Mouse (Mus musculus) G1E (cell line): Measurements from ENCODE around the gene Wdr5. TPM values are rescaled to one million over a fixed set of nuclear protein-coding genes. Genes with fewer than 3 reads are reported as not detected.

Experiments
- ATAC-seq: 2 replicates; pipeline ENCODE4 v1.8.0; 2016; ENCODE audit warnings: mild to moderate bottlenecking; ENCODE audit not compliant: insufficient number of reproducible peaks, poor library complexity, low FRiP score, severe bottlenecking; ENCODE audit errors: extremely low read depth
- DNase-seq: peaks from one replicate; pipeline ENCODE4 v3.0.0; 2012; ENCODE audit warnings: low spot score
- H3K27me3 ChIP-seq: 2 replicates; pipeline ENCODE4 v1.6.1; 2012; ENCODE audit warnings: mild to moderate bottlenecking, low read length, inconsistent platforms; ENCODE audit not compliant: insufficient read depth
- H3K36me3 ChIP-seq: replicated peaks from 2 replicates; pipeline ENCODE3; 2012; ENCODE audit warnings: mild to moderate bottlenecking, inconsistent platforms
- H3K4me1 ChIP-seq: 2 replicates; pipeline ENCODE4 v1.6.1; 2012; ENCODE audit warnings: low read depth, low read length, inconsistent platforms, mixed read lengths; ENCODE audit not compliant: insufficient read depth
- H3K4me3 ChIP-seq: 2 replicates; pipeline ENCODE4 v1.5.1; 2012; ENCODE audit warnings: low read depth, mild to moderate bottlenecking, inconsistent platforms, low read length, moderate library complexity, mixed read lengths
- H3K9me3 ChIP-seq: replicated peaks from 2 replicates; pipeline ENCODE4 v1.6.1; 2012; ENCODE audit warnings: inconsistent platforms
- CTCF ChIP-seq: IDR thresholded peaks from 2 replicates; pipeline ENCODE4 v1.5.1; 2012; ENCODE audit warnings: low read depth, low read length, inconsistent platforms, mixed read lengths
- GATA1 ChIP-seq: IDR thresholded peaks from 2 replicates; pipeline ENCODE4 v1.6.1; 2012; ENCODE audit warnings: borderline replicate concordance, low read length, inconsistent platforms, mixed read lengths
- GATA2 ChIP-seq: IDR thresholded peaks from 2 replicates; pipeline ENCODE4 v1.6.1; 2012; ENCODE audit warnings: low read depth, low read length, inconsistent platforms, borderline replicate concordance
- POLR2AphosphoS5 ChIP-seq: IDR thresholded peaks from 2 replicates; pipeline ENCODE4 v1.6.1; 2012; ENCODE audit warnings: low read depth, low read length, inconsistent platforms; ENCODE audit not compliant: insufficient replicate concordance
- TAL1 ChIP-seq: conservative IDR thresholded peaks from 2 replicates; pipeline ENCODE4 v1.6.1; 2012; ENCODE audit warnings: low read depth, low read length, inconsistent platforms, mixed read lengths
- polyA plus RNA-seq: library from polyadenylated mRNA; stranded (reverse); fragments of >175 nt; gene quantifications from 2 replicates; pipeline ENCODE4 v1.2.3, GENCODE M21; 2012
- total RNA-seq, 2 experiments: library from RNA; stranded (forward) in 1 of 2; stranded (reverse) in 1 of 2; fragments of 200-1000 nt in 1 of 2; fragments of >200 nt in 1 of 2; fragmentation: Nextera tagmentation in 1 of 2; gene quantifications; 2 replicates each; pipeline ENCODE4 v1.2.3; 2014 to 2017

Wdr5 gene
- total and polyA plus RNA-seq, 3 experiments = 29.4 to 107 (median 58.6) TPM

- no peak for TF ChIP-seq GATA1
- TF ChIP-seq CTCF = no peak
- TF ChIP-seq GATA2 = no peak
- peaks cover 65% of the 10 kb centered on the region for H3K4me1 ChIP-seq
- ATAC-seq = no peak
- H3K36me3 ChIP-seq = peaks cover 50% of the 10 kb centered on the region
- no peak for DNase-seq
- peak overlapping the region; percentile 92 for H3K4me3 ChIP-seq
- H3K27me3 ChIP-seq = no peaks in the 10 kb centered on the region
- no peaks in the 10 kb centered on the region for H3K9me3 ChIP-seq
These were observed 41.0 kb upstream of the Wdr5 start for GRCm38 (mm10) chr2:27473911-27474310.

- TF ChIP-seq POLR2AphosphoS5 (no peak), GATA2 (no peak), CTCF (no peak), GATA1 (no peak), TAL1 (no peak)
- no peaks in the 10 kb centered on the region for H3K9me3 ChIP-seq
- peaks cover 40% of the 10 kb centered on the region for H3K36me3 ChIP-seq
- H3K4me3 ChIP-seq = peak overlapping the region; percentile 92
- no peaks in the 10 kb centered on the region for H3K27me3 ChIP-seq
- H3K4me1 ChIP-seq = peaks cover 56% of the 10 kb centered on the region
- DNase-seq (peak; percentile 44), ATAC-seq (no peak)
These were observed 40.1 kb upstream of the Wdr5 start for GRCm38 (mm10) chr2:27474621-27475484.

GRCm38 (mm10) chr2:27475495-27476302 lies 39.3 kb upstream of the Wdr5 start:
- TF ChIP-seq GATA1 (no peak), TAL1 (no peak), GATA2 (no peak), POLR2AphosphoS5 (no peak), CTCF (no peak)
- Histone ChIP-seq H3K9me3 (no peaks in the 10 kb centered on the region), H3K4me1 (peaks cover 52% of the 10 kb centered on the region), H3K27me3 (no peaks in the 10 kb centered on the region), H3K36me3 (peaks cover 32% of the 10 kb centered on the region), H3K4me3 (peak overlapping the region; percentile 92)
- ATAC-seq (peak; percentile 56; the same call in 1 of the 2 replicates), DNase-seq (peak; percentile 93)

GRCm38 (mm10) chr2:27476303-27477192 lies 38.4 kb upstream of the Wdr5 start:
- DNase-seq (no peak), ATAC-seq (no peak)
- peak overlapping the region; percentile 92 for H3K4me3 ChIP-seq
- H3K36me3 ChIP-seq = peaks cover 23% of the 10 kb centered on the region
- H3K27me3 ChIP-seq = no peaks in the 10 kb centered on the region
- no peaks in the 10 kb centered on the region for H3K9me3 ChIP-seq
- peaks cover 47% of the 10 kb centered on the region for H3K4me1 ChIP-seq
- TF ChIP-seq GATA1 = no peak
- no peak for TF ChIP-seq POLR2AphosphoS5
- TF ChIP-seq GATA2 = no peak
- TF ChIP-seq TAL1 = no peak
- no peak for TF ChIP-seq CTCF

GRCm38 (mm10) chr2:27479821-27480220 lies 35.1 kb upstream of the Wdr5 start:
- DNase-seq = no peak
- no peak for ATAC-seq
- Histone ChIP-seq H3K27me3 (no peaks in the 10 kb centered on the region), H3K4me1 (peaks cover 38% of the 10 kb centered on the region), H3K9me3 (no peaks in the 10 kb centered on the region), H3K36me3 (no peaks in the 10 kb centered on the region), H3K4me3 (no peak overlapping the region)
- no peak for TF ChIP-seq GATA1
- TF ChIP-seq CTCF = no peak
- TF ChIP-seq TAL1 = no peak
- TF ChIP-seq POLR2AphosphoS5 = no peak
- TF ChIP-seq GATA2 = no peak
